Mouse (Mus musculus): Measurements from ENCODE around the gene Clcf1. TPM values are rescaled to one million over a fixed set of nuclear protein-coding genes. Genes with fewer than 3 reads are reported as not detected.

Gene Clcf1
- total RNA-seq, 1 experiment: 2.2 TPM

DNA sequence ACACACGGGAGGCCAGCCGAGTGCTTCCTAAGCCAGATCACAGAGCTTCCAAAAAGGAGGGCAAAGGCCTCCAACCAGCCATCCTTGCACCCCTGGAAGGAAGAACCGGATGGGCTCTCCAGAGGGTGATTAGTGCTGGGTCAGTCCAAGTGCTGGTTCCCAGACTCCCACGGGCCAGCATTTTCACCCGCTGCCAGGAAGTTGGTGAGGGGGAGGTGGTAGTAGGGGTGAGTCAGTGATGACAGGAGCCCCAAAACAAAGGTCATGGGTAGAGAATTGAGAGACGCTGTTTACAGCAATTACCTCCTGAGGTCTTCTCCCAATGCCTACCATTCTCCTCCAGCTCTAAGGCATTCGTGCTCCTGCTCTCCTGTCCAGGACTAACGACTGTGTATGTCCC, 16.4 kb downstream of the Clcf1 start:
- DNase-seq (ENCODE audit: low read depth, low spot score): no peak
- peaks cover 2 to 9% of the 10 kb centered on the region in 2 experiments; a peak in 1 of 4 replicates for H3K4me1 ChIP-seq (ENCODE audit: control insufficient read depth in 2 of 2, insufficient read depth in 2 of 2, low read length in 2 of 2, poor library complexity in 1 of 2)
- no peak overlapping the region for H3K9ac ChIP-seq (ENCODE audit: insufficient read depth, low read depth, low read length, poor library complexity, severe bottlenecking)
- no peak overlapping the region for H3K4me3 ChIP-seq (ENCODE audit: insufficient read depth in 1 of 2, low read depth in 1 of 2, low read length in 2 of 2, poor library complexity in 1 of 2, severe bottlenecking in 1 of 2)
- no peak for TF ChIP-seq ZC3H11A (IDR thresholded peaks at IDR 0.05; ENCODE audit: borderline replicate concordance, low read depth, low read length)
- no peak for TF ChIP-seq HCFC1 (IDR thresholded peaks at IDR 0.05; ENCODE audit: borderline replicate concordance, insufficient read depth, low read length)
- no peak for TF ChIP-seq CHD2 (IDR thresholded peaks at IDR 0.05; ENCODE audit: low read depth, low read length)
- no peak for TF ChIP-seq MAFK (IDR thresholded peaks at IDR 0.05; ENCODE audit: insufficient read depth, low read depth, low read length)
- no peak for TF ChIP-seq ZNF384 (IDR thresholded peaks at IDR 0.05; ENCODE audit: low read depth, low read length)
- no peaks in the 10 kb centered on the region for H3K9me3 ChIP-seq (ENCODE audit: control insufficient read depth, insufficient read depth, low read depth, low read length)
- in situ Hi-C loops (cut with MboI; ENCODE audit: low sequenced_read_pairs in 2 of 2, unreplicated experiment in 2 of 2): no loop called here
- no peaks in the 10 kb centered on the region for H3K36me3 ChIP-seq (ENCODE audit: control insufficient read depth, insufficient read depth, low read length, poor library complexity, severe bottlenecking)
- H3K27ac ChIP-seq (ENCODE audit: insufficient read depth, low read depth, low read length, poor library complexity, severe bottlenecking): no peak overlapping the region

DNA sequence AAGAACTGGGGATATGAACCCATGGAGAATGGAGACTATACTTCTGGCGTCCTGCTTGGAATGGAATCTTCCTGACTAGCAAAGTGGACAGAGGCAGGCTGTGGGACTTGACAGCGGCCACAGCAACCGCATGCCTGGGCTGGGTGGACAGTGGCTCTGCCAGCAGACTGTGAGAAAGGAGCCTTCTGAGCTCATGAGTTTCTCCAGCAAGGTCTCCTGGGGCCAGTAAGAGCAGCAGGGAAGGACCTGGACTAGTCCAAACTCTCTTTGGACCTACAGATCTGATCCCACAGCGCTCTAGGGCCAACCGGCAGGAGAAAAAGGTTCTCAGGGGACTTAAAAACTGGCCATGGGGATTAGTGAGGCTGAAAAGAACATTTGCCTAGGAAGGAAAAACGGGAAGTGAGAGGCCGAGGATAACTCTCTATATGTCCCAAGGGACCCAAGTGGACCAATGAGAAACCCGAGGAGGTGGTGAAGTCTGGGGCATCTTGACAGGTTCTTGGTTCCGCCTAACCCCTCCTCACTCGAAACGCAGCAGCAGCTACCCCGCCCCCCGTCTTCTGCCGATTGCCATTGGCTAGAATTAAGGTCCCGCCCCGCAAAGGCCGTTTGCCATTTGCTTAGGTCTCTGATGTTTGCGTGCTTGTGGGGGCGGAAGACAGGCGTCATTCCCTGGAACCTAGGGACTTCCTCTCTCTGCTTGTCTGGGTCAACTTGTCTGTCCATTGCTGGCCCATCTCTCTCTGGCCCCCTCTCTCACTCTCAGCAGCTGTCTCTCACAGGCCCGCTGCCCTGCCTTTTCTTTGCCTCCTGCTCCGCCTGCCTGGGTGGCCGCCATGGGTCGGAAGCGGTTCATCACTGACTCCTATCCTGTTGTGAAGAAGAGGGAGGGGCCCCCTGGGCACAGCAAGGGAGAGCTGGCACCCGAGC, 17.5 kb downstream of the Clcf1 start, which contains the start of gene Pold4:
TSS of gene Pold4 (plus strand) at position 647 of the 933 bp plus-strand sequence.
- no peaks in the 10 kb centered on the region for H3K9me3 ChIP-seq (ENCODE audit: control insufficient read depth, insufficient read depth, low read depth, low read length)
- in situ Hi-C loops (cut with MboI; ENCODE audit: low sequenced_read_pairs in 2 of 2, unreplicated experiment in 2 of 2): no loop called here
- H3K9ac ChIP-seq (ENCODE audit: insufficient read depth, low read depth, low read length, poor library complexity, severe bottlenecking): peak within 1 kb of the TSS; percentile 23; the same call in 1 of the 2 replicates
- TF ChIP-seq ZNF384 (IDR thresholded peaks at IDR 0.05; ENCODE audit: low read depth, low read length) (no peak), CHD2 (IDR thresholded peaks at IDR 0.05; ENCODE audit: low read depth, low read length) (0 out of 2 replicates have a peak, but pooled peaks have one; percentile 40), ZC3H11A (IDR thresholded peaks at IDR 0.05; ENCODE audit: borderline replicate concordance, low read depth, low read length) (no peak), HCFC1 (IDR thresholded peaks at IDR 0.05; ENCODE audit: borderline replicate concordance, insufficient read depth, low read length) (no peak), MAFK (IDR thresholded peaks at IDR 0.05; ENCODE audit: insufficient read depth, low read depth, low read length) (no peak)
- 0 out of 2 replicates have a peak within 1 kb of the TSS, but pooled peaks have one; percentile 6 for H3K27ac ChIP-seq (ENCODE audit: insufficient read depth, low read depth, low read length, poor library complexity, severe bottlenecking)
- no peaks in the 10 kb centered on the region for H3K36me3 ChIP-seq (ENCODE audit: control insufficient read depth, insufficient read depth, low read length, poor library complexity, severe bottlenecking)
- peak within 1 kb of the TSS; percentile 63 to 89 for H3K4me3 ChIP-seq (ENCODE audit: insufficient read depth in 1 of 2, low read depth in 1 of 2, low read length in 2 of 2, poor library complexity in 1 of 2, severe bottlenecking in 1 of 2)
- DNase-seq (ENCODE audit: low read depth, low spot score): peak; percentile 79
- peaks cover 2 to 9% of the 10 kb centered on the region in 2 experiments; a peak in 1 of 4 replicates for H3K4me1 ChIP-seq (ENCODE audit: control insufficient read depth in 2 of 2, insufficient read depth in 2 of 2, low read length in 2 of 2, poor library complexity in 1 of 2)

DNA sequence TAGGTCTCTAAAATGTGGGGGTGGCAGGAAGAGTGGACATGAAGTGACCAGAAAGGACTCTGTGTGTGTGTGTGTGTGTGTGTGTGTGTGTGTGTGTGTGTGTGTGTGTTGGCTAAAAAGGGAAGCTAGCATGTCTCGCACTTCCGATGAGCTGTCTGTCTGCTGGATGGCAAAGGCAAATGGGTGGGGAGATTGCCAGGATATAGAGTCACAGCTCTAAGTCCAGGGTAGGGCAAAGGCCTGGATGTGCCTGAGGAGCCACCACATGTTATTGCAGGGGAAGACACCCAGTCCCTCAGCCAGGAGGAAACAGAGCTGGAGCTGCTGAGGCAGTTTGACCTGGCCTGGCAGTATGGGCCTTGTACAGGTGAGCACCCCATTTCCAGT, 18.1 kb downstream of the Clcf1 start:
- H3K4me1 ChIP-seq (ENCODE audit: control insufficient read depth in 2 of 2, insufficient read depth in 2 of 2, low read length in 2 of 2, poor library complexity in 1 of 2): peaks cover 2 to 9% of the 10 kb centered on the region in 2 experiments; a peak in 1 of 4 replicates
- H3K27ac ChIP-seq (ENCODE audit: insufficient read depth, low read depth, low read length, poor library complexity, severe bottlenecking): 0 out of 2 replicates have a peak overlapping the region, but pooled peaks have one; percentile 6
- no peaks in the 10 kb centered on the region for H3K9me3 ChIP-seq (ENCODE audit: control insufficient read depth, insufficient read depth, low read depth, low read length)
- no peak for DNase-seq (ENCODE audit: low read depth, low spot score)
- peak overlapping the region; percentile 63 to 89; a peak in 3 of 4 replicates for H3K4me3 ChIP-seq (ENCODE audit: insufficient read depth in 1 of 2, low read depth in 1 of 2, low read length in 2 of 2, poor library complexity in 1 of 2, severe bottlenecking in 1 of 2)
- no peak overlapping the region; the same call in 1 of the 2 replicates for H3K9ac ChIP-seq (ENCODE audit: insufficient read depth, low read depth, low read length, poor library complexity, severe bottlenecking)
- H3K36me3 ChIP-seq (ENCODE audit: control insufficient read depth, insufficient read depth, low read length, poor library complexity, severe bottlenecking): no peaks in the 10 kb centered on the region
- in situ Hi-C loops (cut with MboI; ENCODE audit: low sequenced_read_pairs in 2 of 2, unreplicated experiment in 2 of 2): no loop called here
- no peak for TF ChIP-seq MAFK (IDR thresholded peaks at IDR 0.05; ENCODE audit: insufficient read depth, low read depth, low read length)
- no peak for TF ChIP-seq HCFC1 (IDR thresholded peaks at IDR 0.05; ENCODE audit: borderline replicate concordance, insufficient read depth, low read length)
- no peak for TF ChIP-seq CHD2 (IDR thresholded peaks at IDR 0.05; ENCODE audit: low read depth, low read length)
- TF ChIP-seq ZNF384 (IDR thresholded peaks at IDR 0.05; ENCODE audit: low read depth, low read length): no peak
- no peak for TF ChIP-seq ZC3H11A (IDR thresholded peaks at IDR 0.05; ENCODE audit: borderline replicate concordance, low read depth, low read length)

DNA sequence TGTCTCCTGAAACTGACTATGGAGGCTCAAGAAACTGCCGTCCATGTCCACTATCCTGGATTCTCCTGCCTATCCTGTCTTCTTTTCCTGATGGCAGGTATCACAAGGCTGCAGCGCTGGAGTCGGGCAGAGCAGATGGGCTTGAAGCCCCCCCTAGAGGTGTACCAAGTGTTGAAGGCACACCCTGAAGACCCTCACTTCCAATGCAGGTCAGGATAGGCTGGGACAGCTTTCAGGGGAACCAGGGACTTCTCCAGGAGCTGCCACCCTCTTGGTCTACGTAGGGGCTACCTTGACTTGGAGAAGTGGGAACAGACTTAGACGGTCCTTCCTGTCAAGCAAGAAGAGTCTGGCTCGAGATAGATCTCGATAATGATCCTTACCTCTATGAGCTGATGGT, 18.6 kb downstream of the Clcf1 start:
- no peak for DNase-seq (ENCODE audit: low read depth, low spot score)
- Histone ChIP-seq H3K36me3 (ENCODE audit: control insufficient read depth, insufficient read depth, low read length, poor library complexity, severe bottlenecking) (no peaks in the 10 kb centered on the region), H3K27ac (ENCODE audit: insufficient read depth, low read depth, low read length, poor library complexity, severe bottlenecking) (no peak overlapping the region), H3K9me3 (ENCODE audit: control insufficient read depth, insufficient read depth, low read depth, low read length) (no peaks in the 10 kb centered on the region), H3K4me3 (ENCODE audit: insufficient read depth in 1 of 2, low read depth in 1 of 2, low read length in 2 of 2, poor library complexity in 1 of 2, severe bottlenecking in 1 of 2) (no peak overlapping the region), H3K9ac (ENCODE audit: insufficient read depth, low read depth, low read length, poor library complexity, severe bottlenecking) (no peak overlapping the region), H3K4me1 (ENCODE audit: control insufficient read depth in 2 of 2, insufficient read depth in 2 of 2, low read length in 2 of 2, poor library complexity in 1 of 2) (peaks cover 2 to 6% of the 10 kb centered on the region in 2 experiments; a peak in 1 of 4 replicates)
- no peak for TF ChIP-seq HCFC1 (IDR thresholded peaks at IDR 0.05; ENCODE audit: borderline replicate concordance, insufficient read depth, low read length)
- no peak for TF ChIP-seq CHD2 (IDR thresholded peaks at IDR 0.05; ENCODE audit: low read depth, low read length)
- TF ChIP-seq ZNF384 (IDR thresholded peaks at IDR 0.05; ENCODE audit: low read depth, low read length): no peak
- TF ChIP-seq MAFK (IDR thresholded peaks at IDR 0.05; ENCODE audit: insufficient read depth, low read depth, low read length): no peak
- TF ChIP-seq ZC3H11A (IDR thresholded peaks at IDR 0.05; ENCODE audit: borderline replicate concordance, low read depth, low read length): no peak
- in situ Hi-C loops (cut with MboI; ENCODE audit: low sequenced_read_pairs in 2 of 2, unreplicated experiment in 2 of 2): no loop called here

Measured in ES-E14 (cell line).